Mouse (Mus musculus): ENCODE results near the gene D330020A13Rik. TPM values are rescaled to one million over a fixed set of nuclear protein-coding genes. Genes with fewer than 3 reads are reported as not detected.

D330020A13Rik gene
- polyA plus RNA-seq, 1 experiment = 0.06 TPM

- no peaks in the 10 kb centered on the region for H3K36me3 ChIP-seq (ENCODE audit: control insufficient read depth, insufficient read depth)
- no peak overlapping the region for H3K4me3 ChIP-seq
- H3K27me3 ChIP-seq (ENCODE audit: control insufficient read depth, insufficient read depth, insufficient read length) = no peaks in the 10 kb centered on the region
- peak overlapping the region; percentile 61 for H3K4me2 ChIP-seq (ENCODE audit: low read depth)
- TF ChIP-seq MYOD1 (IDR thresholded peaks at IDR 0.05; ENCODE audit: control insufficient read depth in 1 of 3, insufficient read length in 2 of 3, low read depth in 2 of 3) (peak in 1 of 3 experiments; percentile 4), MYOG (IDR thresholded peaks at IDR 0.05; ENCODE audit: control insufficient read depth in 1 of 3, insufficient read depth in 1 of 3, insufficient read length in 2 of 3, low read depth in 2 of 3) (peak in 1 of 3 experiments; percentile 12), SRF (IDR thresholded peaks at IDR 0.05; ENCODE audit: control insufficient read depth, insufficient read length, low read depth) (no peak)
- H3ac ChIP-seq (ENCODE audit: control insufficient read depth, insufficient read length) = no peak overlapping the region
- no peaks in the 10 kb centered on the region for H3K79me2 ChIP-seq (ENCODE audit: control insufficient read depth, insufficient read depth)
These were observed 18.9 kb upstream of the D330020A13Rik start for GRCm38 (mm10) chr6:120275301-120275700.

GRCm38 (mm10) chr6:120276874-120277449 lies 17.2 kb upstream of the D330020A13Rik start:
- TF ChIP-seq MAX (IDR thresholded peaks at IDR 0.05; ENCODE audit: low read depth) (no peak), POLR2A (IDR thresholded peaks at IDR 0.05; ENCODE audit: insufficient read length, low read depth) (no peak), CEBPB (IDR thresholded peaks at IDR 0.05; ENCODE audit: insufficient read depth, poor library complexity, severe bottlenecking) (peak; percentile 61; the same call in 1 of the 2 replicates), E2F4 (IDR thresholded peaks at IDR 0.05; ENCODE audit: insufficient read depth) (no peak), TCF12 (IDR thresholded peaks at IDR 0.05; ENCODE audit: insufficient read depth, poor library complexity, severe bottlenecking) (no peak), MYOD1 (IDR thresholded peaks at IDR 0.05; ENCODE audit: control insufficient read depth in 1 of 3, insufficient read length in 2 of 3, low read depth in 2 of 3) (peak in 1 of 3 experiments; percentile 77), REST (IDR thresholded peaks at IDR 0.05; ENCODE audit: insufficient read depth, insufficient read length) (no peak), MYOG (IDR thresholded peaks at IDR 0.05; ENCODE audit: control insufficient read depth in 1 of 3, insufficient read depth in 1 of 3, insufficient read length in 2 of 3, low read depth in 2 of 3) (peak in 2 of 3 experiments; percentile 23 to 52), USF1 (IDR thresholded peaks at IDR 0.05; ENCODE audit: low read depth) (no peak)
- H3ac ChIP-seq (ENCODE audit: control insufficient read depth, insufficient read length) = no peak overlapping the region
- no peaks in the 10 kb centered on the region for H3K27me3 ChIP-seq (ENCODE audit: control insufficient read depth, insufficient read depth, insufficient read length)

GRCm38 (mm10) chr6:120287279-120287678 lies 6.9 kb upstream of the D330020A13Rik start:
- Histone ChIP-seq H3K79me2 (ENCODE audit: control insufficient read depth, insufficient read depth) (no peaks in the 10 kb centered on the region), H3K36me3 (ENCODE audit: control insufficient read depth, insufficient read depth) (no peaks in the 10 kb centered on the region), H3K4me3 (no peak overlapping the region), H3ac (ENCODE audit: control insufficient read depth, insufficient read length) (no peak overlapping the region), H3K27me3 (ENCODE audit: control insufficient read depth, insufficient read depth, insufficient read length) (peaks cover 5% of the 10 kb centered on the region), H3K4me2 (ENCODE audit: low read depth) (no peak overlapping the region)
- TF ChIP-seq E2F4 (IDR thresholded peaks at IDR 0.05; ENCODE audit: insufficient read depth) (no peak), USF1 (IDR thresholded peaks at IDR 0.05; ENCODE audit: low read depth) (no peak), TCF3 (IDR thresholded peaks at IDR 0.05; ENCODE audit: insufficient read length, low read depth) (no peak), SRF (IDR thresholded peaks at IDR 0.05; ENCODE audit: control insufficient read depth, insufficient read length, low read depth) (no peak), POLR2A (IDR thresholded peaks at IDR 0.05; ENCODE audit: insufficient read length, low read depth) (no peak), TCF12 (IDR thresholded peaks at IDR 0.05; ENCODE audit: insufficient read depth, poor library complexity, severe bottlenecking) (no peak), MYOD1 (IDR thresholded peaks at IDR 0.05; ENCODE audit: control insufficient read depth in 1 of 3, insufficient read length in 2 of 3, low read depth in 2 of 3) (no peak), REST (IDR thresholded peaks at IDR 0.05; ENCODE audit: insufficient read depth, insufficient read length) (no peak), CEBPB (IDR thresholded peaks at IDR 0.05; ENCODE audit: insufficient read depth, poor library complexity, severe bottlenecking) (no peak), MAX (IDR thresholded peaks at IDR 0.05; ENCODE audit: low read depth) (no peak)

More at GRCm38 (mm10) chr6:120276874-120277449, 17.2 kb upstream of the D330020A13Rik start:
- Histone ChIP-seq H3K79me2 (ENCODE audit: control insufficient read depth, insufficient read depth) (no peaks in the 10 kb centered on the region), H3K4me2 (ENCODE audit: low read depth) (no peak overlapping the region), H3K36me3 (ENCODE audit: control insufficient read depth, insufficient read depth) (no peaks in the 10 kb centered on the region), H3K4me3 (no peak overlapping the region)

GRCm38 (mm10) chr6:120288541-120288940 lies 5.6 kb upstream of the D330020A13Rik start:
- H3K79me2 ChIP-seq (ENCODE audit: control insufficient read depth, insufficient read depth) = no peaks in the 10 kb centered on the region
- TF ChIP-seq MAX (IDR thresholded peaks at IDR 0.05; ENCODE audit: low read depth) (no peak), REST (IDR thresholded peaks at IDR 0.05; ENCODE audit: insufficient read depth, insufficient read length) (no peak), POLR2AphosphoS2 (IDR thresholded peaks at IDR 0.05; ENCODE audit: insufficient read length, low read depth) (no peak), SRF (IDR thresholded peaks at IDR 0.05; ENCODE audit: control insufficient read depth, insufficient read length, low read depth) (no peak), TCF12 (IDR thresholded peaks at IDR 0.05; ENCODE audit: insufficient read depth, poor library complexity, severe bottlenecking) (no peak), TCF3 (IDR thresholded peaks at IDR 0.05; ENCODE audit: insufficient read length, low read depth) (no peak), MYOD1 (IDR thresholded peaks at IDR 0.05; ENCODE audit: control insufficient read depth in 1 of 3, insufficient read length in 2 of 3, low read depth in 2 of 3) (no peak), USF1 (IDR thresholded peaks at IDR 0.05; ENCODE audit: low read depth) (no peak), E2F4 (IDR thresholded peaks at IDR 0.05; ENCODE audit: insufficient read depth) (no peak), MYOG (IDR thresholded peaks at IDR 0.05; ENCODE audit: control insufficient read depth in 1 of 3, insufficient read depth in 1 of 3, insufficient read length in 2 of 3, low read depth in 2 of 3) (no peak), POLR2A (IDR thresholded peaks at IDR 0.05; ENCODE audit: insufficient read length, low read depth) (no peak), CEBPB (IDR thresholded peaks at IDR 0.05; ENCODE audit: insufficient read depth, poor library complexity, severe bottlenecking) (no peak)
- no peaks in the 10 kb centered on the region for H3K36me3 ChIP-seq (ENCODE audit: control insufficient read depth, insufficient read depth)
- no peak overlapping the region for H3K4me2 ChIP-seq (ENCODE audit: low read depth)
- no peak overlapping the region for H3ac ChIP-seq (ENCODE audit: control insufficient read depth, insufficient read length)
- peaks cover 11% of the 10 kb centered on the region for H3K27me3 ChIP-seq (ENCODE audit: control insufficient read depth, insufficient read depth, insufficient read length)
- H3K4me3 ChIP-seq = no peak overlapping the region

- TF ChIP-seq CEBPB (IDR thresholded peaks at IDR 0.05; ENCODE audit: insufficient read depth, poor library complexity, severe bottlenecking) (no peak), TCF12 (IDR thresholded peaks at IDR 0.05; ENCODE audit: insufficient read depth, poor library complexity, severe bottlenecking) (no peak), POLR2AphosphoS2 (IDR thresholded peaks at IDR 0.05; ENCODE audit: insufficient read length, low read depth) (no peak), USF1 (IDR thresholded peaks at IDR 0.05; ENCODE audit: low read depth) (no peak), REST (IDR thresholded peaks at IDR 0.05; ENCODE audit: insufficient read depth, insufficient read length) (no peak), SRF (IDR thresholded peaks at IDR 0.05; ENCODE audit: control insufficient read depth, insufficient read length, low read depth) (no peak), POLR2A (IDR thresholded peaks at IDR 0.05; ENCODE audit: insufficient read length, low read depth) (no peak), TCF3 (IDR thresholded peaks at IDR 0.05; ENCODE audit: insufficient read length, low read depth) (no peak), MYOG (IDR thresholded peaks at IDR 0.05; ENCODE audit: control insufficient read depth in 1 of 3, insufficient read depth in 1 of 3, insufficient read length in 2 of 3, low read depth in 2 of 3) (no peak), E2F4 (IDR thresholded peaks at IDR 0.05; ENCODE audit: insufficient read depth) (no peak), MYOD1 (IDR thresholded peaks at IDR 0.05; ENCODE audit: control insufficient read depth in 1 of 3, insufficient read length in 2 of 3, low read depth in 2 of 3) (no peak), MAX (IDR thresholded peaks at IDR 0.05; ENCODE audit: low read depth) (no peak)
- no peak overlapping the region for H3ac ChIP-seq (ENCODE audit: control insufficient read depth, insufficient read length)
- no peaks in the 10 kb centered on the region for H3K36me3 ChIP-seq (ENCODE audit: control insufficient read depth, insufficient read depth)
These were observed 4.7 kb upstream of the D330020A13Rik start for GRCm38 (mm10) chr6:120289430-120289829.

More at GRCm38 (mm10) chr6:120289430-120289829, 4.7 kb upstream of the D330020A13Rik start:
- H3K4me2 ChIP-seq (ENCODE audit: low read depth) = no peak overlapping the region
- H3K4me3 ChIP-seq = no peak overlapping the region
- H3K79me2 ChIP-seq (ENCODE audit: control insufficient read depth, insufficient read depth) = no peaks in the 10 kb centered on the region
- peaks cover 19% of the 10 kb centered on the region for H3K27me3 ChIP-seq (ENCODE audit: control insufficient read depth, insufficient read depth, insufficient read length)
